Mouse (Mus musculus): ENCODE measurements around the gene Arhgef7.

The Arhgef7 gene

GRCm38 (mm10) chr8:11727273-11727650 is 259 bp upstream of the Arhgef7 start:
- DNase-seq, result no peak

DNA sequence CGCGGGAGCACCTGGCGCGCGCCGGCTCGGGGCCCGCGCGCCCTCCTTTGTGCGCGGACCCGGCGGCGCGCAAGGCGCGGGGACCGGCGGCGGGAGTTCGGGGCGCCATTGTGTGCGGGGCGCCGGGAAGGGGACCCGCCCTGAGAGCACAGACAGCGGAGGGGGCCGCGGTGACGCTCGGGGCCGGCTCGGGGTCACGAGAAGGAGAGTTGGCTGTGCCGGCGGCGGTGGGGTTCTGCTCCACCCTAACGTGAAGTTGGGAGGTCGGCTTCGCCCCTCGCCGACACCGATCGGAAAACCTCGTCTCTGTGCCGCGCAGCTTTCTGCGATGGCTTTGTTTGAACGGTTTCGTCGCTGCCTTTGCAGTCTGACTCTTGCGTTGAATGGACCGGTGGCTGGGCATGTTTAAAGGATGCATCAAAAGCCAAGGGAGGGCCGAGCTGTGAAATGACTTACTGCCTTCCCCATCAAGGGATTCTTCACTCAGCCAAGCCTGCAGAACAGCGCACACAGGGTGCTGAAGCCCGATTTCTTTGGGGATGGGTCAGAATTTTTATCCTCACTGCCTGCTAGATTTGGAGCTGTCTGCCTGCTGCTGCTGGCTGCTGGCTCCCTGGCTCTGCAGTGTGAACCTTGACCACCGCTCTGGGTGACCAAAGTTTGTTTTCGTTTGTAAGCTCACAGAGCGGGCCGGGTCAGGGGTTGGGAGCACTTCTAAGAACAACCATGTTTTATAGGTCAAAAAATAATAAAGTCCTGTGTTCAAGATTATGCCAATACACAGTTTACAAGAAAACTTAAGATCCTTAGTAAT is 1.2 kb downstream of the Arhgef7 start:
- no peak for DNase-seq

GRCm38 (mm10) chr8:11730271-11730940 is 2.9 kb downstream of the Arhgef7 start:
- DNase-seq, result peak in 1 of 2 experiments; percentile 24

- DNase-seq, result no peak
Measured at GRCm38 (mm10) chr8:11735672-11736235, 8.2 kb downstream of the Arhgef7 start.

GRCm38 (mm10) chr8:11737096-11737495 is 9.6 kb downstream of the Arhgef7 start:
- DNase-seq, result peak in 1 of 2 experiments; percentile 44

DNA sequence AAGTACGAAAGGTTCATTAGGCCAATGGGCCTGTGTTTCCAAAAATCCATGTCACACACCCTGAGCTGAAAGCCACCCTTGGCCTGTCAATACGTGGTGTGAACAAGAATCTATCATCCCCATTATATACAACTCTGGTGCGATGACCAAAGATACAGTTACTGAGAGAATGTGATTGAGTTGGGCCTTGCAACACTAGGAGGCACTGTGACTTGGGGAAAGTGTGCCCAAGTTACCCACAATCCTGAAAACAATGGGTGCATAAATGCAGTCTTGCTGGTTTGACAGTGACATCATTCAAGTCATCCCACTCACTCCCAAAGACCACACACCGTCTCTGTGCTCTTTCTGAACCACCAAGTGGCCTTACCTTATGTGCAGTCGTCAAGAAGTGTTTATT is 11.6 kb downstream of the Arhgef7 start:
- no peak for DNase-seq

DNA sequence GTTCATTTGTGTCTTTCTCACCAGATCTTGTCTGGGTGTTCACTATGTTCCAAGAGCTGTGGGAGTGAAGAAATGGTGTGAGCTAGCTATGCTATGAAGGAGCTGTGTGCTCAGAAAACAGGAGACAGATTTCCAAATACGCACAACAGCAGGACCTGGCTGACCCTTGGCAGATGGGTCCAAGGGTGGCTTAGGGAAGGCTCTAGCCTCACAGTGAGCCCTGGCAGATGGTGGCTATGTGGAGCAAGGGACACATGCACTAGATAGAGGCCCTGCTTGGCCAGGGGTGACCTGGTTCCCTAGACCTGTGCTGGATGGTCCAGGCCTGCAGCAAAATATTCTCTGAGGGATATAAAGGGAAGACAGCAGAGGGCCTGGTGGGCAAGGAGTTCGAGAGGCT is 13.3 kb downstream of the Arhgef7 start:
- DNase-seq, result peak in 1 of 2 experiments; percentile 28

- DNase-seq, result no peak
Measured at GRCm38 (mm10) chr8:11743580-11743979, 16.1 kb downstream of the Arhgef7 start.

DNA sequence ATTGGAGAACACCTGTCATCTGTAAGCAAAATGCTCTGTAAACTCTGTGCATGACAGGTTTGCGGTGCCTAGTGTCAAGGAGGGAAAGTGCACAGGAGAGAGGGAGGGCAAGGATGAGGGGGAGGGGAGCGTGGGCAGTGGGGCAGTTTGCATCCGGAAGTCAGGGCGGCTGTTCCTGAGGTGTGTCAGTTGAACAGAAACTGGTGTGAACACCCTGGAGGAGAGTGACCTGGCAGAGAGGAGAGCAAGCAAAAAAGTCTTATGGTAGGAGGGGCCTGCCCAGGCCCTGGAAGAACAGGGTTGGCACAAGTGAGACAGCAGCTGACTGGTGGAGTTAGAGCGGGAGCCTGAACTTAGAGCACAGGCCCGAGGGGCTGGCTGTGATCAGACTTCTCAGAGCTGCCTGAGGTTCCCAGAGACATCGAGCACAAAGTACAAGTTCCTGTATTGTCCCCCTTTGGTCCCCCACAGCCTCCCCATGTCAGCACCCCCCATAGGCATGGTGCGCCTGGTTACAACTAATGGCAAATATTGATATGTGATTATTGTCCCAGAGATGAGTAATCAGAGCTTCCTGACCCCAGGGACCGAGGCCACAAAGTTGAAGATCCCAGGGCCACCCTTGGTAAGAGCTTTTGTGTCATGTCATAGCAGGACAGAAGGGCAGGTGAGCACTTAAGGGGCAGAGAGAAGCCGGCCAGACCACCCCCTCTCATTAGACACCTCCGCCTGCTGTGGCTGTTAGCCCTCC is 19.5 kb downstream of the Arhgef7 start:
- DNase-seq, result peak in 1 of 2 experiments; percentile 20

- DNase-seq, result no peak
Measured at GRCm38 (mm10) chr8:11749472-11749871, 22.0 kb downstream of the Arhgef7 start.

DNA sequence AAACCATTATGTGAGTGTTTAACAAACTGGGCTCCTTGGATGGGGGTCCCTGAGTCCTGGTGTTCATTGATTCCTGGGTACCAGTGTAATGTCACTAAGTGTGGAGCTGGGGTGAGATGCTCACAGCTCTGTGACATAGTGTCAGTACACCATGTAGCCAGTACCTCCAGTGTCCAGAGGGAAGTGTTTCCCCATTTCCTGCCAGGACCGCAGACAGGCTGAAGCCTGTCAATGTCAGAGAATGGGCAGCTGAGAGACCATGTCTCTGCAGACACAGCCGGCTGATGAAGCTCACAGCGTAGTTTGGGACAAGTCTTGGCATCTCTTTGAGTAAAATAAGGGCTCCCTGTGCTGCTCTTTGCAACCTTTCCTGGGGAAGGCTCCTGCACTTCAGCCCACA is 24.8 kb downstream of the Arhgef7 start:
- DNase-seq, result peak in 1 of 2 experiments; percentile 25

DNA sequence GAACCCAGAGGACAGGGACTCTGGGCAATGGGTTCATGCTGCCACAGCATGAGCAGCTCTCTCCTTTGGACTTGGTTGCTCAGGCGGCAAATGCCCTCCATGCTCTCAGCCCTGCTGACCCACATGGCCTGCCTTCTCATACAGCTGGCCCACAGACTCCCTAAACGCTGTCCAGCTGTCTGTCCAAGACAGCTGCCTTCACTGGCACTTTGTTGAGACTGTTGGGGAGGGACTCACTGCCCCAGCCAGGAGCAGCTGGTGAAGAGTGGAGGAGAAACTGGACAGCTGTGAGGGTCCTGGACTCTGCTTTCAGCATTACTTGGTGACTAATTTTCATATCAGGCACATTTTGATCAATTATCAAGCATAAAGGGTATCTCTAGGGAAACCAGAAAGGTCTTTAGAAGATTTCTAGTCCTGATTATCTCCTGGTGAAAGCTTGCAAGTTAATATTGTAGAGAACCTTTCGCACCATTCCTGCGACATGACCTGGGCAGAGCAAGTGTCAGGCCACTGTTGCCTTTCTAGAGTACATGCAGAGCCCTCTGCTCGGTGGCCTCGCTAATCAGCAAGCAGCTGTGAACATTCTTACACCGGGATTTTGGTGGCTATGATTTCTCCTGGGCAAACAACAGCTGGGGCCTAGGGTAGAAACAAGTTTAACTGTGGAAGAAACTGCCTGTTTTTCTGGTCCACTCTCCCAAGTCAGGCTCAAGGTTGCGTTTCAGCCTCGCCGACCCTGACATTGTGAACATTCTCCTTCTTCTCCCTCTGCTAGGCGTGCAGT is 25.8 kb downstream of the Arhgef7 start:
- no peak for DNase-seq

GRCm38 (mm10) chr8:11754723-11755122 is 27.2 kb downstream of the Arhgef7 start:
- no peak for DNase-seq

DNA sequence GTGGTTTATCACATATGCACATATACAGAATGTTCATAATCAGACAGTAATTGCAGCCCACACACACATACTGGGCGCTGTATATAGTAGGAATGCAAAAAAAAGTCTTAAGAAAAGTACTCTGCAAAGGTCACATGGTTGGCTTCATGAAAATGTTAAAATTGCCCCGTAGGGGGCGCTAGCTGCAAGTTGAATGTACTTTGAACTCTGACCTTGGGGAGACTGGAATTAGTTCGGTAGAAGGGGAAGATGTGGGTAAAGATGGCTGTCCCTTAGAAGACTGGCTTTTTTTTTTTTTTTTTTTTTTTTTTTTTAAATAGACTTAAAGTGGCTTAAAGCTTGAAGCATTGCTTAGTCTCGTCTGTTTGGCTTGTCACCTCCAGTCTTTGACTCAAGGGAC is 28.4 kb downstream of the Arhgef7 start:
- DNase-seq, result peak; percentile 78 to 82

GRCm38 (mm10) chr8:11757568-11758481 is 30.3 kb downstream of the Arhgef7 start:
- DNase-seq, result peak; percentile 91 to 92

DNA sequence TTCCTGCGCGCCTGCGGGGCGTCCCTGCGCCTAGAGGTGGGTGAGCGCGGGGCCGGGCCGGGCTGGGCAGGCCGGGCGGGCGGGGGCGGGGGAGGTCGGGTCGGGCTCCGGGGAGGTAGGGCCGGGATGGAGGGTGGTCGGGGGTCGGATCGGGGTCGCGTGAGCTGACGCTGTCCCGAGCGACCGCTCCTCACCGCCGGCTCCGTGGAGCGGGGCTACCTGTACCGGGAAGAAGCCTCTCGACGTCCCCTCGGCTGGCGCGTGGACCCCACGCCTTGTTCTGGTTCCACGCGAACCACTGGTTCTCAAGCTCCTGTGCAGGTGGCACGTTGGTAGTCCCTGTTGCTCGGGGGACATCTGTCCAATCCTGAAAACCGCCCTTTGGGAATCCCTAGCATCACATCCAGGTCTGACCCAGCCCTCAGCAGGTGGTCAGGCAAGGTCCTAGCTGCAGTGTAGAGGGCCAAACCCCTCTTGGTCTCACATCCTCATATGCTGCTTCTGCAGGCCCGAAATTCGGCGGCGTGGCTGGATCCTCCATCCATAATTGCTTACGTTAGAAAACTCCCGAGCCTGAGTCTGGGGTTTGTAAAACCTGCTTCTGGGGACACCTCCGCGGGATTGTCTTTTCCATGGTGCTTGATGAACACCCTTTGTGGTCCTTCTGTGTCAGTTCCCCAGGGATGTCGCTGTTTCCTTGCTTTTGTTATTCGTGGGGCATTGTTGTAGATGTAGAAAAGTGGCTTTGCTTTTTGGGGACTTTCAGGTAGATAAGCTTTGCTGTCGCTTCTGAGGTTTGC is 31.2 kb downstream of the Arhgef7 start:
- DNase-seq, result no peak

GRCm38 (mm10) chr8:11761551-11761950 is 34.0 kb downstream of the Arhgef7 start:
- no peak for DNase-seq

- DNase-seq, result no peak
Measured at GRCm38 (mm10) chr8:11762048-11762447, 34.5 kb downstream of the Arhgef7 start.

DNA sequence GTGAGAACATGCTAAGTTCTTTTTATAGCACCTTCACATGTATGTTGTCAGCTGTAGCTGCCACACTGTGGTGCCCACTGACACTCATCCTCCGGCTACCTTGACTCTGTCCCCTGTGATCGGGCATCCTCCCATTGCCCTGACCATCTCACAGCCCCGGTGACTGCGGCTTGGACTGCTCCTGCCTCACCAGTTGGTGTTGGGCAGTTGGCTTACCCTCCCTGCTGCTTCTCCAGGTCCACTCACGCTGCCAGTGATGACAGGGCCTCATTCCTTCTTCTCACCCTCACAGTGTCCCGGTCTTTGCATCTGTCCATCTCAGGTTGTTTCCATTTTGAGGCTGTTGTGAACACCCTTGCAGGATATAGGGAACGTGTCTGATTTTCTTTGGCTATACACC is 35.3 kb downstream of the Arhgef7 start:
- no peak for DNase-seq

GRCm38 (mm10) chr8:11767213-11767840 is 39.8 kb downstream of the Arhgef7 start:
- peak in 1 of 2 experiments; percentile 19 for DNase-seq
